Mouse (Mus musculus) gastrocnemius, postnatal 25 days (tissue): ENCODE measurements around the gene Thbs4. TPM values are rescaled to one million over a fixed set of nuclear protein-coding genes. Genes with fewer than 3 reads are reported as not detected.

Experiments
- DNase-seq: peaks from one replicate; pipeline ENCODE4 v3.0.0; 2022
- long read RNA-seq, 2 experiments: library from polyadenylated mRNA; stranded (forward); transcript quantifications; one replicate each; pipeline ENCODE4 v2.0.0; 2021
- total RNA-seq, 2 experiments: library from RNA; stranded (reverse); gene quantifications; 1 replicate in 1 of 2; 2 replicates in 1 of 2; pipeline ENCODE4 v1.2.3; 2021

Gene Thbs4
- 100 to 1,000 TPM in 1 of 2 experiments, 10 to 100 TPM in 1; 64.9 to 112 TPM for total RNA-seq
- long read RNA-seq, experiment 1, transcript Thbs4-201 (22 exons, 3,198 nt): major isoform, 12 of 114 reads
- long read RNA-seq, experiment 1, partial matches to known transcripts: 95 of 114 reads
- long read RNA-seq, experiment 1, other reads (novel, unspliced or antisense): 7 of 114 reads
- long read RNA-seq, experiment 2, transcript Thbs4-201 (22 exons, 3,198 nt): major isoform, 61 of 113 reads
- long read RNA-seq, experiment 2, partial matches to known transcripts: 49 of 113 reads
- long read RNA-seq, experiment 2, other reads (novel, unspliced or antisense): 3 of 113 reads

GRCm38 (mm10) chr13:92794462-92795214 lies at the start of gene Thbs4:
Gene Thbs4, minus strand, starts transcription at chr13:92794818.
- DNase-seq: peak; percentile 23

DNA sequence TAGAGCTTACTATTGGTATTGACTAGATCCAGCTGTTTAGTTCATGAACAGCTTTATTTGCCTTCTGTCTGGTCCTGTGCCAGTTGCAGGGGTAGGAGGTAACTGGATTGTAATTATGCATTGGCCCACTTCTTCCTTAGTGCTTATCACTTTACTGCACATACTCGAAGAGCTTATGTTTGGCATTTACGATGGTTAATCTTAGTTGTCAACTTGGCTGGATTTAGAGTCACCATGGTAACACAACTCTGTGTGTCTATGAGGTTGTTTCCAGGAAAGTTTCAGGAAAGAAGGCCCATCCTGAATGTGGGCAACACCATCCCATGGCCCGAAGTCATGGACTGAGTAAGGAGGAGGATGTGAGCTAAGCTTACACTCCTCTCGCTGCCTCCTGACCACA lies 38.5 kb upstream of the Thbs4 start:
- no peak for DNase-seq

DNA sequence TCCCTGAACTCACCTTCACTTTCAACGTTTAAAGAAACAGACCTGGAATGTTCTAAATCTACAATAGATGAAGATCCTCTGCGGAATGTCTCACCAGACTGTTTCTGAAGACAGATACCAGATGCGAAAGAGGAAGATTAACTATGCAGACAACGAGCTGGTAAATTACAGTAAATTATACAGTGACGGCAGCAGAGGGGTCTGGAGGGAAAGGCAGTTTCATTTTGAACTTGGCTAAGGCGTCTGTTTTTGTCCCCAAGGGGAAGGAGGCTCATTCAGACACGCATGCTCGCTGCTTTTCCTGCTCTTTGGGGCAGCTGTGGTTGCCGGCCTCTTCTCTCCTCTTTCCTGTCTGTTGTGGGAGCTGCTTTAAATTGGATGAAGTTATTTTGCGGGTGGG lies 34.2 kb upstream of the Thbs4 start:
- DNase-seq: no peak

DNA sequence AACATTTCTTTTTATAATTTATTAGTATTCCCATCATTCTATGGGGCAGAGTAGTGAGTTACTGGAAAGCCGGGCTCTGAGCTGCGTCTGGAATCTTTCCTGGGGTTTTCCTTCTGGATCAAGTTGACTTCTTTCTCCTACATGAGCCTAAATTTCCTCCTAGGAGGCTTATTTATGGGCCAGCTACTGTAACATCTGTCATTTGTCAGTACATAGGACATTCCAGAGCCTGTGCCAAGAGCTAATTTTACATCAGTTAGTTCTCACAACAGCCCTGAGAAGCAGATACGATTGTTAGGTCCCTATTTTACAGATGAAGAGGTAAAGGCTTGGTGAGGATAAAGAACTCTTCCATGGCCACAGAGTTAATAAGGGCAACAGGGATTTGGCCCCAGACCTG lies 22.7 kb upstream of the Thbs4 start:
- no peak for DNase-seq

DNA sequence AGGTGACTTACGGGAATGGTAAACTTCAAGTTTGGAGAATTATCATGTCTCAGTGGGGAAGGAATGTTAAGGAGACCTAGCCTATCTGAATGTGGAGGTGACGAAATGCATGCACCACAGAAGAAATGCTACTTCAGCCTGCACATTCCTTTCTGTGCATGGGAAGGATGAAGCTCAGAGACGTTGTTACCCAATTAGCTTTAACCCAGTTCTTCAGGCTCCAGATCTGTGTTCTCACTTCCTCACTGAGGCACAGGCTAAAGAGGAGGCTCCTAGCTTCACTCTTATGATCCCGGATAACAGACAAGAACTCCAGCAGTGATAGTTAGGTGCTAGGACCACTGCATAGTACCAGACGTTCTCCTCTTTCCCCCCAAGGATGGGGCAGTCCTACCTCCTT lies 21.7 kb upstream of the Thbs4 start:
- no peak for DNase-seq

DNA sequence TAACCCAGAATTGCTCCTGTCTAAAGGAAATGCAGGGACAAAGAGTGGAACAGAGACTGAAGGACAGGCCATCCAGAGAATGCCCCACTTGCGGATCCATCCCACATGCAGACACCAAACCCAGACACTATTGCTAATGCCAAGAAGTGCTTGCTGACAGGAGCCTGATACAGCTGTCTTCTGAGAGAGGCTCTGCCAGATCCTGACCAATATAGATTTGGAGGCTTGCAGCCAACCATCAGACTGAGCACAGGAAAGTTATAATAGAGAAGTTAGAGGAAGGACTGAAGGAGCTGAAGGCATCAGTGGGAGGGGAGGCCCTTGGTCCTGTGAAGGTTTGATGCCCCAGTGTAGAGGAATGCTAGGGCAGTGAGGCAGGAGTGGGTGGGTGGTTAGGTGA lies 16.0 kb upstream of the Thbs4 start:
- peak; percentile 24 for DNase-seq

- DNase-seq: no peak
Measured at GRCm38 (mm10) chr13:92807849-92808248, 13.2 kb upstream of the Thbs4 start.

- no peak for DNase-seq
Measured at GRCm38 (mm10) chr13:92806785-92807184, 12.2 kb upstream of the Thbs4 start.

- no peak for DNase-seq
Measured at GRCm38 (mm10) chr13:92799306-92799925, 4.8 kb upstream of the Thbs4 start.

- no peak for DNase-seq
Measured at GRCm38 (mm10) chr13:92798830-92799229, 4.2 kb upstream of the Thbs4 start.

GRCm38 (mm10) chr13:92793636-92794035 lies 982 bp downstream of the Thbs4 start:
- DNase-seq: no peak

DNA sequence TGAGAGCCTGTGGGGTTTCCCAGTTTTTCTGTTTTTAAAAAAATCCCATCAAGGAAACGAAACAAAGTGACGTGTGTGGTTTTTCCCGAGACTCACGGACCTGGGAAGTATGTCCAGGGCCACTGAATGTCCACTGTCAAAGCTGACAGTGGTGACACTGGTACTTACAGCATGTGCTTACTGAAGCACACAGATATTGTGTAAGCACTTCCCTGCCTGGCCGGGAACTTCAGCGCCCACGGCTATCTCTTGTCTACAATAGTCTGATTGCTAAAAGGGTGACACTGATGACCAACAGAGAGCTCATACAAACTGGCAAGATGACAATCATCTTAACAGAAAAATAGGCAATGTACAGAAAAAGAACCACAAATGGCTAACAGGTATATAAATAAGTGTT lies 3.1 kb downstream of the Thbs4 start:
- DNase-seq: no peak

GRCm38 (mm10) chr13:92784311-92784710 lies 10.3 kb downstream of the Thbs4 start:
- no peak for DNase-seq

DNA sequence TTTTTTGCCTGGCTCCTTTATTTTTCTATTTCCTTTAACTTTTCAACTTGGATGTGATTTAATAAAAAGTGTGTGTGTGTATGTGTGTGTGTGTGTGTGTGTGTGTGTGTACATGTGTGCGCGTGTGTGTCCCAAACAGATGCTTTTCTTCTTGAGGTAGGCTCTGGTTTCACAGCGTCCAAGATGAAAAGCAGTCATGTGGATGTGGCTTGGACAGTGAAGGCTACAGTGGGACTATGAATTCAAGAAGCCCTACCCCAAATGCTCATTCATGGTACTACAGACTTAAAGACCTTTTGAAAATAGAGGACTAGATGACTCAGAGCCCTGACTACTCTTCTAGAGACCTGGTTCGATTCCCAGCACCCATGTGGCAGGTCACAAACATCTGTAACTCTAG lies 11.1 kb downstream of the Thbs4 start:
- DNase-seq: no peak

DNA sequence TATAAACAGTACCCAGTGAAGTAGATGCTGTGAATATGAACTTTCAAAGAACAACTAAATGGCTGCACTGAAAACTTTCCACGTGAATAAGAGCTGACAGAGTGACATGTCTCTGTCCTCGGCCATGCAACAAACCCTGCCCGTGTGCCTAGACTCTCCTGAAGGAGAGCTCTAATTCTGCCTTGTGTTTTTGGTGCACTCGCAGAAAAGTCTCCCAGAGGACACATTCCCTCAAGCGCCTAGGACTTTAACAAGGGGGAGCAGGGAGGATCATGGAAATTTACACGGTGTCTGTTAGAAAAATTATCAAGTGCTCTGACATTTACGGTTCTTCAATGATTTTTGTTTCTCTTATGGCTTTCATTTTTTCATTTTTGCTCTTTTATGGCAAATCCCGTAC lies 13.7 kb downstream of the Thbs4 start:
- DNase-seq: no peak

- DNase-seq: no peak
Measured at GRCm38 (mm10) chr13:92780076-92780475, 14.5 kb downstream of the Thbs4 start.

DNA sequence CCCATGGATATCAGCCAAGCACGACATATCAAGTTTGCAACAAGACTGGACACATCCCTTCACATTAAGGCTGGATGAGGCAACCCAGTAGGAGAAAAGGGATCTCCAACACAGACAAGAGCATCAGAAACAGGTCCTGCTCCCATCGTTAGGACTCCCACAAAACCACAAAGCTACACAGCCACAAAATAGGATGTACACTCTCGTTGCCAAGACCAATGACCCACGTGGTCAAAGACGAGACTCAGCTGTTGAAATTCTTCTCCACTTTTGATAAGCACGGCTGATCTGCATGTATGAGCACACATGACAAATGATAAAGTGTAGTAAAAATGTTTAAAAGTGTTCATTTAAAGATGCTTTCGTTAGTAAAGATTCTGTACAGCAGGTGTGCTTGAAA lies 16.0 kb downstream of the Thbs4 start:
- DNase-seq: no peak

GRCm38 (mm10) chr13:92775916-92776315 lies 18.7 kb downstream of the Thbs4 start:
- no peak for DNase-seq

- no peak for DNase-seq
Measured at GRCm38 (mm10) chr13:92774887-92775286, 19.7 kb downstream of the Thbs4 start.

GRCm38 (mm10) chr13:92772500-92772899 lies 22.1 kb downstream of the Thbs4 start:
- DNase-seq: no peak

- DNase-seq: no peak
Measured at GRCm38 (mm10) chr13:92771566-92771965, 23.1 kb downstream of the Thbs4 start.

GRCm38 (mm10) chr13:92765454-92766242 lies 29.0 kb downstream of the Thbs4 start:
- DNase-seq: no peak

DNA sequence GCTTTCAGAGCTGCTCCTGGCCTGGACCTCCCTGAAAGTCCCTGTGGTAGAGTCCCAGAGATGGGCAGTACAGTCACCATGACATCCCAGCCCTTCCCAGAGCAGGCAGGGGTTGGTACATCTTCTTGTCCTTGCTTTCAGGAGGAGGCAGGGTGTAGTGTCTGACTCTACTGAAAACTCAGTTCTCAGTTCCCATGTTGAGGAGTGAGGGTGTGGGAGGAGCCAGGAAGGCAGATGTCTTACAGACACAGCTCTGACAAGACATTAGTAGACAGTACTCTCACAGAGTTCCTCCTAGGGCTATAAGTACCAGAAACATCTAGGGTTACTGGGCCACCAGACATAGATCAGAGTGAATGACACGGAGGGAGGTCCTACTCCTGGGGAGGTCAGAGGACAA lies 32.3 kb downstream of the Thbs4 start:
- no peak for DNase-seq
